Mouse (Mus musculus): ENCODE measurements around the gene Uso1.

DNA sequence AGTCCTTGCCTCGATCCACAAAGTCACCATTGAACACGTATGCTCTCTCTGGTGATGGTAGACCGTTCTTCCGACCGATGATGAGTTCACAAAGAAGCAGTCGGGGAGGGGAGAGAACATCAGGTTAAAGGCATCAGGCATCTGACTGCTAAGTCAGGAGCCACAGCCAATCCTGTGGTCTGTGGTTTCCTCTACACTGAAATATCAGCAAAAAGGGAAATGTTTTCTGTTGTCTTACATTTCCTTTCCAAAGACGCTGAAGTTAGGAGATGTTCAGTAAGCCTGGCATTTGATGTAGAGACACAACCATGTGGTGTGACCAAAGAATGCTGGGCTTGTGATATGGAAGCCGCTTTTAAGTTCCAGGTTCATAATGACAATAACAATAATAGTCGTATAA lies 107.7 kb downstream of the Uso1 start:
- TF ChIP-seq CTCF (IDR thresholded peaks at IDR 0.05) (no peak), POLR2A (IDR thresholded peaks at IDR 0.05; ENCODE audit: insufficient read depth, low read depth, low read length) (no peak)

Measured in heart, adult 2 months (tissue).